ENCODE assay signal across 8 mouse cellular contexts in genomic region chr13:44581947-44582766, GRCm38 (mm10).
DNase-seq lines count a peak whose midpoint lies in the region; ATAC-seq and TF ChIP-seq lines count a peak whose summit lies in the region.

No protein-coding gene starts in this region.

- ATAC-seq in embryonic facial prominence, embryonic 11.5 days (replicated peaks; ENCODE audit: insufficient number of reproducible peaks, low FRiP score, low TSS enrichment, low read depth) = no peak
- ATAC-seq in hindbrain, embryonic 11.5 days (ENCODE audit: low FRiP score) = no peak
- ATAC-seq in megakaryocyte-erythroid progenitor cell, adult 5-6 weeks (replicated peaks; ENCODE audit: low FRiP score, low TSS enrichment, poor library complexity, severe bottlenecking) = 0 out of 2 replicates have a peak, but pooled peaks have one; percentile 28

- no peak overlapping the region for H3K27ac ChIP-seq in embryonic facial prominence, embryonic 11.5 days (replicated peaks; ENCODE audit: low read depth, low read length)
- no peak overlapping the region for H3K27ac ChIP-seq in hindbrain, embryonic 11.5 days (ENCODE audit: low read depth, low read length)

- H3K4me2 ChIP-seq in embryonic facial prominence, embryonic 11.5 days (ENCODE audit: low read depth, low read length) = peak overlapping the region; percentile 27; the same call in 1 of the 2 replicates
- peak overlapping the region; percentile 30 for H3K4me2 ChIP-seq in hindbrain, embryonic 11.5 days (replicated peaks; ENCODE audit: low read depth, low read length)

- H3K9me3 ChIP-seq in E14TG2a.4 (ENCODE audit: low read length) = peaks cover 11% of the 10 kb centered on the region
- no peaks in the 10 kb centered on the region for H3K9me3 ChIP-seq in embryonic facial prominence, embryonic 11.5 days (replicated peaks; ENCODE audit: control insufficient read depth, low read length)
- H3K9me3 ChIP-seq in hindbrain, embryonic 11.5 days (ENCODE audit: control insufficient read depth, low read length) = no peaks in the 10 kb centered on the region

- peaks cover 68% of the 10 kb centered on the region for H3K4me1 ChIP-seq in E14TG2a.4 (replicated peaks; ENCODE audit: low read depth, low read length)
- H3K4me1 ChIP-seq in embryonic facial prominence, embryonic 11.5 days (ENCODE audit: control insufficient read depth, insufficient read depth, low read length) = no peaks in the 10 kb centered on the region; the same call in 1 of the 2 replicates
- H3K4me1 ChIP-seq in hindbrain, embryonic 11.5 days (replicated peaks; ENCODE audit: control insufficient read depth, insufficient read depth, low read length) = 0 out of 2 replicates have a peak, but pooled peaks cover 3% of the 10 kb centered on the region

- 14% methylated on average over 23 of the region's 23 CpGs for WGBS in embryonic facial prominence, embryonic 11.5 days
- 21% methylated on average over 23 of the region's 23 CpGs for WGBS in hindbrain, embryonic 11.5 days

- H3K36me3 ChIP-seq in E14TG2a.4 (ENCODE audit: insufficient read depth, low read length) = no peaks in the 10 kb centered on the region
- no peaks in the 10 kb centered on the region for H3K36me3 ChIP-seq in embryonic facial prominence, embryonic 11.5 days (replicated peaks; ENCODE audit: control insufficient read depth, insufficient read depth, low read depth, low read length)
- no peaks in the 10 kb centered on the region for H3K36me3 ChIP-seq in hindbrain, embryonic 11.5 days (ENCODE audit: control insufficient read depth, insufficient read depth, low read length)

- H3K9ac ChIP-seq in embryonic facial prominence, embryonic 11.5 days (replicated peaks; ENCODE audit: low read length) = no peak overlapping the region
- H3K9ac ChIP-seq in hindbrain, embryonic 11.5 days (ENCODE audit: low read depth, low read length) = peak overlapping the region; percentile 1; the same call in 1 of the 2 replicates

- peak; percentile 32 for DNase-seq in embryonic facial prominence, embryonic 11.5 days (ENCODE audit: low spot score)
- peak; percentile 38 for DNase-seq in hindbrain, embryonic 11.5 days (ENCODE audit: low spot score)
- DNase-seq in cerebellum, postnatal 14 days = no peak
- DNase-seq in adrenal gland, adult 18-20 months (ENCODE audit: low spot score in 2 of 2) = no peak
- DNase-seq in cerebellum, adult 8-10 months = no peak
- no peak for DNase-seq in testis, postnatal 14 days (ENCODE audit: low spot score)

- H3K4me3 ChIP-seq in E14TG2a.4 (replicated peaks; ENCODE audit: low read length) = peak overlapping the region; percentile 21; the same call in 1 of the 2 replicates
- peak overlapping the region; percentile 5; the same call in 1 of the 2 replicates for H3K4me3 ChIP-seq in embryonic facial prominence, embryonic 11.5 days (ENCODE audit: low read depth, low read length)
- H3K4me3 ChIP-seq in hindbrain, embryonic 11.5 days (ENCODE audit: low read depth, low read length) = no peak overlapping the region

- peaks cover 3% of the 10 kb centered on the region; the same call in 1 of the 2 replicates for H3K27me3 ChIP-seq in E14TG2a.4 (ENCODE audit: insufficient read depth, low read length)
- H3K27me3 ChIP-seq in embryonic facial prominence, embryonic 11.5 days (ENCODE audit: control insufficient read depth, insufficient read depth, low read length) = no peaks in the 10 kb centered on the region
- H3K27me3 ChIP-seq in hindbrain, embryonic 11.5 days (ENCODE audit: control insufficient read depth, insufficient read depth, low read length) = no peaks in the 10 kb centered on the region

- no peak for TF ChIP-seq CTCF in E14TG2a.4 (conservative IDR thresholded peaks at IDR 0.05; ENCODE audit: low read length)

Comparison
In these comparisons a context has a peak if more than half of its experiments do, and no peak if none do; other contexts are left out.
1. DNase-seq: peak in embryonic facial prominence, embryonic 11.5 days (single experiment) and hindbrain, embryonic 11.5 days (single experiment); none in cerebellum, postnatal 14 days (0 of 2), adrenal gland, adult 18-20 months (0 of 2), cerebellum, adult 8-10 months (single experiment) and testis, postnatal 14 days (single experiment).